Mouse (Mus musculus) limb, embryonic 15.5 days (tissue): ENCODE data around the gene Gal3st1. TPM values are rescaled to one million over a fixed set of nuclear protein-coding genes. Genes with fewer than 3 reads are reported as not detected.
"Not testable (repeated sequence)": the region's sequence is repeated elsewhere in the genome, so short reads cannot be mapped to it uniquely, and the experiment has no call there.

Experiments
- ATAC-seq: fragments of 200-750 bp; cut with Nextera tagmentation; 2 replicates; pipeline ENCODE4 v1.8.0; 2017; ENCODE audit warnings: low read depth, moderate TSS enrichment; ENCODE audit not compliant: insufficient number of reproducible peaks, low FRiP score, low TSS enrichment
- H3K27ac ChIP-seq: fragments of 300-500 bp; sonication (generic); 2 replicates; pipeline ENCODE4 v1.5.1; 2015; ENCODE audit warnings: moderate library complexity, mild to moderate bottlenecking, inconsistent platforms
- H3K27me3 ChIP-seq: fragments of 300-500 bp; sonication (generic); 2 replicates; pipeline ENCODE4 v1.6.1; 2015; ENCODE audit warnings: inconsistent platforms
- H3K36me3 ChIP-seq: fragments of 300-500 bp; sonication (generic); 2 replicates; pipeline ENCODE4 v1.6.1; 2015; ENCODE audit warnings: inconsistent platforms
- H3K4me1 ChIP-seq: fragments of 300-500 bp; sonication (generic); 2 replicates; pipeline ENCODE4 v1.6.1; 2015; ENCODE audit warnings: inconsistent platforms
- H3K4me2 ChIP-seq: fragments of 300-500 bp; sonication (generic); 2 replicates; pipeline ENCODE4 v1.6.1; 2015; ENCODE audit warnings: mild to moderate bottlenecking, inconsistent platforms
- H3K4me3 ChIP-seq: fragments of 300-500 bp; sonication (generic); 2 replicates; pipeline ENCODE4 v1.5.1; 2015; ENCODE audit warnings: mild to moderate bottlenecking, inconsistent platforms
- H3K9ac ChIP-seq: fragments of 300-500 bp; sonication (generic); 2 replicates; pipeline ENCODE4 v1.6.1; 2015; ENCODE audit warnings: inconsistent platforms
- H3K9me3 ChIP-seq: fragments of 300-500 bp; sonication (generic); 2 replicates; pipeline ENCODE4 v1.6.1; 2016; ENCODE audit warnings: inconsistent platforms
- WGBS: fragments of 180-500 bp; shearing (Covaris S2); methylation state at CpG from one replicate; pipeline ENCODE4 v1.1.7; 2015; 5-methylcytosine and 5-hydroxymethylcytosine counted together
- polyA plus RNA-seq: library from polyadenylated mRNA; unstranded; fragments of >200 nt; fragmentation: Nextera tagmentation; extraction: Ambion mirVana; gene quantifications from 2 replicates; pipeline ENCODE4 v1.2.1, GENCODE M21; 2015

Gene Gal3st1
- polyA plus RNA-seq, 1 experiment from 2014 or later = 2.6 TPM

DNA sequence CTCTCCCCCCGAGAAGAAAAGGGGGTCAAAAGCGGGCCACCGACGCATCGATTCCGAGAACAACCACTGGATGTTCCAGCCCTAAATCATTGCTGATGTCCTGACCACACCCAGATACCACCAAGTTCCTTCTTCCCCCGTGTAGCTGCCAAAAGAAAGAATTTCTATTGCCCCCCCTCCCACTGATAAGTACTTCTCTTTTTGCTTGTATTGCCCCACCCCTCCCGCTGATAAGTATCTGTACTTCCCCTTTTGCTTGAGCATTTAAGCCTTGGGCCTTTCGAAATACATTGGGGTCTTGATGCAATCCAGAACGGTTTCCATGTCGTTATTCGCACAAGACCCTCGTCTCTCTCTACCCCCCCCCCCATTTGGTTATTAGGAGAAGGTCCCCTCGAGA lies 32.4 kb downstream of the Gal3st1 start:
- not testable (repeated sequence) for H3K9ac ChIP-seq, ATAC-seq, H3K4me2 ChIP-seq, H3K27me3 ChIP-seq, H3K27ac ChIP-seq, H3K4me3 ChIP-seq, H3K4me1 ChIP-seq, H3K36me3 ChIP-seq, H3K9me3 ChIP-seq
- WGBS = 86% methylated on average over 14 of the region's 14 CpGs

DNA sequence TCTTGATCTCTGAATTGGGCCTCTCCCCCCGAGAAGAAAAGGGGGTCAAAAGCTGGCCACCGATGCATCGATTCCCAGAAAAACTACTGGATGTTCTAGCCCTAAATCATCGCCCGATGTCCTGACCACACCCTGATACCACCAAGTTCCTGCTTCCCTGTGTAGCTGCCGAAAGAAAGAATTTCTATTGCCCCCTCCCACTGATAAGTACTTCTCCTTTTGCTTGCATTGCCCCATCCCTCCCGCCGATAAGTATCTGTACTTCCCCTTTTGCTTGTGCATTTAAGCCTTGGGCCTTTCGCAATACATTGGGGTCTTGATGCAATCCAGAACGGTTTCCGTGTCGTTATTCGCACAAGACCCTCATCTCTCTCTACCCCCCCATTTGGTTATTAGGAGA lies 38.7 kb downstream of the Gal3st1 start:
- not testable (repeated sequence) for H3K27ac ChIP-seq, H3K27me3 ChIP-seq, H3K9me3 ChIP-seq, H3K9ac ChIP-seq, ATAC-seq, H3K4me2 ChIP-seq, H3K4me1 ChIP-seq, H3K36me3 ChIP-seq, H3K4me3 ChIP-seq
- 87% methylated on average over 13 of the region's 13 CpGs for WGBS

DNA sequence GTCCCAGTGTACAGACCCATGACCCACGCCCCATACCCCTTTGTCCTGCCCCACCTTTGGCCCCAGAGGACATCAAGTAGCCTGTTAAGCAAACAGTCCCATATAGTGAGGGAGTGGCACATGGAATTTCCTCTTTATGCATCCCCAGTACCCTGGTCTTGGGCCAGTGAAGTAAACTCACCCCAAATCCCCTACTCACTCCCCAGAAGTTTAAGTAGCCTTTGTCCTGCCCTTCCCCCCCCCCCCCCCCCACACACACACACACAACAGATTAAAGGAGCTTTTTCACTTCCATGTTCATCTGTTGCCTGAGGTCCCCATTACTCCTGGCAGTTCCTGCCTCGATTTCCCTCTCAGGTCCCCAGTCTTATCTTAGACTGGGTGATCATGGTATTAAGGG lies 39.9 kb downstream of the Gal3st1 start:
- Histone ChIP-seq H3K27ac (no peak overlapping the region), H3K4me2 (no peak overlapping the region), H3K4me1 (no peaks in the 10 kb centered on the region), H3K36me3 (no peaks in the 10 kb centered on the region), H3K4me3 (no peak overlapping the region), H3K9me3 (no peaks in the 10 kb centered on the region), H3K27me3 (no peaks in the 10 kb centered on the region), H3K9ac (no peak overlapping the region)
- ATAC-seq = no peak
- 60% methylated on average over 2 of the region's 2 CpGs for WGBS

DNA sequence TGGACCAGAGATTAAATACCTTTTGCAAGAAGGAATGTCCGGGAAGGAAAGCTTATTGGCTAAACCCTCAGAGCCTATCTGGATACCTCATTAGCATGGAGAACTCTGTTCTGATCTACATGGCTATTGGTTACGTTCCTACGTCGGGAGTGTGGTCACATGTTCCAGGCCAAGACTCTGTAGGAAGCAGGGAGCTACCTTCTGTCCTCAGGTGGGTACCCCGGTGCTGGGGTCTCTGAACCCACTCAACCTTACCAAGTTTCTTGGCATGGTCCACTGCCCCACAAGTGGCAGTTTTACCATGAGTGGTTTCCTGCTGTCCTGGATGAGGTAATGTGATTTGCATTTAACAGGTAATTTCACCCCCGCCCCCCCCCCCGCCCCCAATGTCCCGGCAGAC lies 43.6 kb downstream of the Gal3st1 start:
- Histone ChIP-seq H3K36me3 (no peaks in the 10 kb centered on the region), H3K4me1 (no peaks in the 10 kb centered on the region), H3K27me3 (peaks cover 12% of the 10 kb centered on the region; the same call in 1 of the 2 replicates), H3K9ac (no peak overlapping the region), H3K27ac (no peak overlapping the region), H3K4me2 (no peak overlapping the region), H3K9me3 (no peaks in the 10 kb centered on the region), H3K4me3 (no peak overlapping the region)
- ATAC-seq = no peak
- WGBS = 70% methylated on average over 8 of the region's 8 CpGs

DNA sequence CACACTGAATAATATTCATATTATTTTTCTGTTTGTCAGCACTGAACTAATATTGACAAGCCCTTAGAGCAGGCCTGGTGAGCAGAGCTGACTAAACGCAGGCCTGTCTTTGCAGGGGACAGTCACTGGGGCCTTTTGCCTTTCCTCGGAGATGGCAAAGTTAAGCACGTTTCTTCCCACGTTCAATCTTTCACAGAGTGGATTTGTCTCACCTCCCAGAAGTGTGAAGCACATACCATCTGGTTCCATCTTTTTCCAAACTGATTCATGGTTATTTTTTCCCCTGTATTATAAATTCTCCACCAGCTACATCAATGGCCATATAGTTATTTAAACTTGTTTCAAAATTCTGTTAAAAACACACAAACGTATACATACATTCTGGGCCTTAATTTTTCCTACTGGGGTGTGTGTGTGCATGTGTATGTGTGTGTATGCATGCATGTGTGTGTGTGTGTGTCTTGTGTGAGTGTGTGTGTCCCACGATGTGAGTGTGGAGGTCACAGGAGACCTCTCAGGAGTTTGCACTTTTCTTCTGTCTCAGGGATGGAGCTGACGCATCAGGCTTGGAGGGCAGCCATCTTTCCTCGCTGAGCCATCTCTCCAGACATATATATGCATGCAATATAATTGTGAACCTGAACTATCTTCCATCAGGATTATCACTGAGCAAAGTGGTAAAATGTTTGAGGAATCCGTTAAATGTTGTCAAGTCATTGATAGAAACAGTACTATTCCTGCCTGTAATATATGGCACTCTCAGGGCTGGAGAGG lies 44.3 kb downstream of the Gal3st1 start:
- Histone ChIP-seq H3K4me2 (no peak overlapping the region), H3K36me3 (no peaks in the 10 kb centered on the region), H3K9ac (no peak overlapping the region), H3K4me1 (no peaks in the 10 kb centered on the region), H3K9me3 (no peaks in the 10 kb centered on the region), H3K27ac (no peak overlapping the region), H3K27me3 (peaks cover 12% of the 10 kb centered on the region; the same call in 1 of the 2 replicates), H3K4me3 (no peak overlapping the region)
- ATAC-seq = no peak
- 75% methylated on average over 9 of the region's 9 CpGs for WGBS

DNA sequence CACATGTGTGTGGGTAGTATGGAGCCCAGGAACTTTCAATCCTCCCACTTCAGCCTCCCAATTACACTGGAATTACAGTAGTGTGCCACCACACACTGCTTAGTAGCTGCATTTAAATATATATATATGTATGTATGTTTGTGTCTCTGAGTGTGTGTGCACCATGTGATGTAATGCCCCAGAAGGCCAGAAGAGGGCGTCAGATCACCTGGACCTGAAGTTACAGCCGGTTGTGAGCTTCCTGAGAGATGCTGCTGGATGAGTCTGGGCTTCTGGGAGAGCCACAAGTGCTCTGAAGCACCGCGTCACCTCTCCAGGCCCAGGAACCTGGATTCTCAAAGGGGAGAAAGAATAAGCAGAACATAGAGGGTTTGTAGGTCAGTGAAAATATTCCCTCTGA lies 45.9 kb downstream of the Gal3st1 start:
- H3K9me3 ChIP-seq = no peaks in the 10 kb centered on the region
- H3K27ac ChIP-seq = no peak overlapping the region
- no peaks in the 10 kb centered on the region for H3K4me1 ChIP-seq
- H3K36me3 ChIP-seq = no peaks in the 10 kb centered on the region
- WGBS = 66% methylated on average over 4 of the region's 4 CpGs
- no peak overlapping the region for H3K4me2 ChIP-seq
- no peak overlapping the region for H3K4me3 ChIP-seq
- peaks cover 12% of the 10 kb centered on the region; the same call in 1 of the 2 replicates for H3K27me3 ChIP-seq
- H3K9ac ChIP-seq = no peak overlapping the region
- no peak for ATAC-seq

DNA sequence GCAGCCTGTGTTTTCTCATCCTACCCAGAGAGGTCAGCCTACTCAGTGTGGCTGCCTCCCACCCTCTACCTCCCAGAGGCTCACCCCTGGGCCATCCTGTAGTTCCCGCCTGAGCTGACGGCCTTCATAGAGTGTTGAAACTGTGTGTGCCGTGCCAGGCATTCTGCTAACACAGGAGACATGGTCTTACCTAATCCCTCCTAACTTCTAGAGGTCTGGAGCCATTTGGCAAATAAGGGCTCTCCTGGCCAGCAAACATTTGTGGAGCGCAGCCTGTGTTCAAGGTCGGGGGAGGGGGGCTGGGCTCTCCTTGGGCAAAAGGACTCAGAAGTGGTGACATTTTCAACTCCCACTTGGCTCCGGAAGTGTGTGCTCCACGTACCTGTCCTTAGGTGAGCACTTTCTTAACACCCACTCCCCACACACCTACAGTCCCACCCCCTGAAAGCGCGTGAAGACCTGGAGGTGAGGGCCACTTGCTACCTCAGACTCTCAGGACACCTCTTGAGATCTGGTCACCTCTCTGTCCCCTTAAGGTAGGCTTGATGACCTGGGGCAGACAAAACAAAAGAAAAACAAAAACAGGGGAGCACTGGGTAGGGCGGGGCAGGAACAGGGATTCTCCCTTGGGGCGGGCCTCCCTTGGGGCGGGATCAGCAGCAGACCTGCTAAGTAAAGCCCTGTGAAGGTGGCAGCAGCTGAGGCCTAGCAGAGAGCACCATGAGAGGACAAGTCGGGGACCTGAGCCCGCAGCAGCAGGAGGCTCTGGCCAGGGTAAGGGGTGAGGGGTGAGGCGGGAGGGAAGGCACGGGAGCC lies 47.9 kb downstream of the Gal3st1 start, which contains the start of gene Sec14l4:
Gene Sec14l4, plus strand, starts transcription at position 337 of the 816 bp plus-strand sequence.
- Histone ChIP-seq H3K36me3 (no peaks in the 10 kb centered on the region), H3K4me1 (no peaks in the 10 kb centered on the region), H3K27me3 (peaks cover 12% of the 10 kb centered on the region; the same call in 1 of the 2 replicates), H3K27ac (no peak within 1 kb of the TSS), H3K4me3 (no peak within 1 kb of the TSS), H3K9me3 (no peaks in the 10 kb centered on the region), H3K9ac (no peak within 1 kb of the TSS), H3K4me2 (no peak within 1 kb of the TSS)
- ATAC-seq = no peak
- 29% methylated on average over 15 of the region's 16 CpGs for WGBS

DNA sequence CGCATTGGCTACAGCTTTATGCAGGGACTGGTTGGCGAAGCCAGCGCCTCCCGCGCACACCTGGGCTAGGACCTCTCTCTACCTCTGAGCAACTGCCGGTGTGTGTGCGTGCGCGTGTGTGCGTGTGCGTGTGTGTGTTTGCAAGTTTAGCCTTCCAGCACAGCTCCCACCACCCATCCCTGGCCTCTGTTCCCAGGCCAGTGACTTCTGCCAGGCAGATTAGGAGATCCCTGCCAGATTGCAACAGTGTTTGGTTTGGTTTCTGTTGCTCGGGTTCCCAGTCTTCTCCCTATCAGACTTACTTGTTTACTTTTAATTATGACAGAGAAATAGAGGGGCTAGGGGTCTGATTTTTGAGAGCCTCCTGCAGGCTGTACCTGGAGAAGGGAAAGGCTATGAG lies 48.5 kb downstream of the Gal3st1 start:
- H3K4me1 ChIP-seq = no peaks in the 10 kb centered on the region
- WGBS = 33% methylated on average over 12 of the region's 12 CpGs

DNA sequence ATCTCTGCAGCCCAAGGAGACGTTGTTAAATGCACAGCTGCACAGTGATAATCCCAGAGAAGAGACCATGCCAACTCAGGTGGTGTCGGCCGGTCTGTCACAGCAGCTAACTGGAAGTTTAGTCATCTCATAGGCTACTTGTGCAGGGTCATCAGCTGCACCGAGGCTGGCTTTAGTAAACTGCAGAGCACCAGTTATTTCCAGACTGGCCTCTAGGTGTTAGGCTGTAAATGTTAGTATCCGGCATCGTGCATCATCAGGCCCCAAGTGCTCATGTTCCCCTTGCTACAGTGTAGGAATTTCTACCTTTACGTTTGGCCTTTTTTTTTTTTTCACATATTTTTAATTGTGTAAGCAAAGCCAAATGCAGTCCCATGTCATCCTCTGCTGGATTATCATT lies 50.0 kb downstream of the Gal3st1 start:
- Histone ChIP-seq H3K36me3 (no peaks in the 10 kb centered on the region), H3K4me3 (no peak overlapping the region), H3K4me2 (no peak overlapping the region), H3K9ac (no peak overlapping the region), H3K27me3 (peaks cover 12% of the 10 kb centered on the region; the same call in 1 of the 2 replicates), H3K9me3 (no peaks in the 10 kb centered on the region), H3K27ac (no peak overlapping the region), H3K4me1 (no peaks in the 10 kb centered on the region)
- WGBS = 53% methylated on average over 7 of the region's 7 CpGs
- no peak for ATAC-seq

More for the DNA sequence above, 48.5 kb downstream of the Gal3st1 start:
- Histone ChIP-seq H3K27me3 (peaks cover 12% of the 10 kb centered on the region; the same call in 1 of the 2 replicates), H3K4me3 (no peak overlapping the region), H3K36me3 (no peaks in the 10 kb centered on the region), H3K9me3 (no peaks in the 10 kb centered on the region), H3K9ac (no peak overlapping the region), H3K27ac (no peak overlapping the region), H3K4me2 (no peak overlapping the region)
- ATAC-seq = no peak

DNA sequence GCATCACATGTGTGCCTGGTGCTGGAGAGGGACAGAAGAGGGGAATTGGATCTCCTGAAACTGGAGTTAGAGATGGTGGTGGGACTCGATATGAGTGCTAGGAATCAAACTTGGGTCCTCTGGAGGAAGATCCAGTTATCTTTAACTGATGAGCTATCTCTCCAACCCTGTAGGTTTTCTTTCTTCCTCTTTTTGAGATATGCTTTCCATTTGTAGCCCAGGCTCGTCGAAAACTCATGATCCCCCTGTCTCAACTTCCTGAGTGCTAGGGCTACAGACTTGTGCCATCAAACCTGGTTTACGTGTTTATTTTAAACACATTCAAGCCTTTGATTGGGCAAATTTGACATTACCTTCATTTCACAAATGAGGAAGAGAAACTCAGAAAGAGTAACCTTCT lies 50.7 kb downstream of the Gal3st1 start:
- H3K36me3 ChIP-seq = no peaks in the 10 kb centered on the region
- H3K27me3 ChIP-seq = peaks cover 12% of the 10 kb centered on the region; the same call in 1 of the 2 replicates
- ATAC-seq = no peak
- H3K4me2 ChIP-seq = no peak overlapping the region
- no peak overlapping the region for H3K4me3 ChIP-seq
- H3K27ac ChIP-seq = no peak overlapping the region
- no peaks in the 10 kb centered on the region for H3K4me1 ChIP-seq
- no peaks in the 10 kb centered on the region for H3K9me3 ChIP-seq
- no peak overlapping the region for H3K9ac ChIP-seq
- 81% methylated on average over 4 of the region's 4 CpGs for WGBS

DNA sequence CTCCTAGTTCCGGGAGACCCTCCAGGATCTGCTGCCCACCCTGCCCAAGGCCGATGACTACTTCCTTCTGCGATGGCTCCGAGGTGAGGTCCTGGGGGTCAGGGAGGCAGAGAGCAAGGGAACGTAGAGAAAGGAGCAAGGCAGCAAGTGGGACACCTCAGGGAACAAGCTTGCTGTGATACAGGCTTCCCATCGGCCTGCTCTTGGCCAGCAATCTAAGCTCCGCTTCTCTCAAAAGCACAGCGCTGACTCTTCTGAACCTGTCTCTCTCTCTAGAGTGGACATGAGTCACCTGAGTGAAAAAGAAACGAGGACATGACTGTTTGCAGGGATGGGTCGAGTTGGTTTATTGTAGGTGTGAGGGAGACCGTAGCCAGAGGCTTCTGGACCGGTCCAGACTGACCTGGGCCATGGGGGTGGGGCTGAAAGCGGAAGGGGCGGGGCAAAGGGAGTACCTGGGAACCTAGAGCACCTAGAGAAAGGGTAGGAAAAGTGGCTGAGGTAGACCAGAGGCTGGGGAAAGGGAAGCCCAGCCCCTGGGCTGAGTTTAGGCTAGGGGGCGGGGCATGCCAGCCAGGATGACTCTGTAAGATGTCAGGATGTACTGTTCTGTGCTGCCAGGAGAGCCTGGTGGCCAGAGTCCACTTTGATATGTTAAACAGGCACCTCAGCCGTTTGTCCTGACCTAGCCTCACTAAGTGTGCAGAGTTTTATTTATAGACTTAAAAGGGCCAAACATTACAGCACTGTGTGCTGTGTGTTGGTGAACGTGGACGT lies 51.9 kb downstream of the Gal3st1 start:
- Histone ChIP-seq H3K36me3 (no peaks in the 10 kb centered on the region), H3K4me1 (no peaks in the 10 kb centered on the region), H3K9ac (no peak overlapping the region), H3K27ac (no peak overlapping the region), H3K9me3 (no peaks in the 10 kb centered on the region), H3K4me2 (no peak overlapping the region), H3K4me3 (no peak overlapping the region), H3K27me3 (peaks cover 12% of the 10 kb centered on the region; the same call in 1 of the 2 replicates)
- 64% methylated on average over 18 of the region's 18 CpGs for WGBS
- ATAC-seq = no peak
